Mouse (Mus musculus) kidney, postnatal 14 days (tissue): ENCODE measurements around the gene Atpaf1.

ENCODE experiments used
- DNase-seq: peaks from one replicate; pipeline ENCODE4 v3.0.0; 2022; ENCODE audit warnings: mixed read lengths

Atpaf1 gene

GRCm38 (mm10) chr4:115784769-115785510, at the start of gene Atpaf1:
Atpaf1 (plus strand) TSS chr4:115784812.
- peak; percentile 78 for DNase-seq

- no peak for DNase-seq
These were observed 49.7 kb upstream of the Atpaf1 start for GRCm38 (mm10) chr4:115734867-115735266.

- peak; percentile 99 for DNase-seq
These were observed 47.0 kb upstream of the Atpaf1 start, which contains the start of gene Efcab14 for GRCm38 (mm10) chr4:115737551-115738041. Efcab14 (plus strand) TSS chr4:115737744.

- DNase-seq, result no peak
These were observed 46.1 kb upstream of the Atpaf1 start for GRCm38 (mm10) chr4:115738481-115738985.

- DNase-seq, result no peak
These were observed 42.0 kb upstream of the Atpaf1 start for GRCm38 (mm10) chr4:115742658-115743057.

GRCm38 (mm10) chr4:115743096-115743495, 41.5 kb upstream of the Atpaf1 start:
- no peak for DNase-seq

- DNase-seq, result no peak
These were observed 36.4 kb upstream of the Atpaf1 start for GRCm38 (mm10) chr4:115748181-115748580.

GRCm38 (mm10) chr4:115749336-115749735, 35.3 kb upstream of the Atpaf1 start:
- DNase-seq, result no peak

GRCm38 (mm10) chr4:115754101-115754500, 30.5 kb upstream of the Atpaf1 start:
- DNase-seq, result no peak

- DNase-seq, result no peak
These were observed 29.8 kb upstream of the Atpaf1 start for GRCm38 (mm10) chr4:115754851-115755250.

GRCm38 (mm10) chr4:115761206-115761605, 23.4 kb upstream of the Atpaf1 start:
- peak; percentile 67 for DNase-seq

- DNase-seq, result no peak
These were observed 20.0 kb upstream of the Atpaf1 start for GRCm38 (mm10) chr4:115764581-115764980.

GRCm38 (mm10) chr4:115767647-115768467, 16.8 kb upstream of the Atpaf1 start:
- DNase-seq, result peak; percentile 6

- no peak for DNase-seq
These were observed 9.6 kb upstream of the Atpaf1 start for GRCm38 (mm10) chr4:115775056-115775455.

GRCm38 (mm10) chr4:115777627-115778026, 7.0 kb upstream of the Atpaf1 start:
- DNase-seq, result no peak

GRCm38 (mm10) chr4:115780269-115780668, 4.3 kb upstream of the Atpaf1 start:
- no peak for DNase-seq

- no peak for DNase-seq
These were observed 3.7 kb upstream of the Atpaf1 start, which contains the start of gene Tex38 for GRCm38 (mm10) chr4:115780918-115781317. Tex38 (minus strand) TSS chr4:115781018.

GRCm38 (mm10) chr4:115782026-115782805, 2.4 kb upstream of the Atpaf1 start:
- no peak for DNase-seq

- DNase-seq, result no peak
These were observed 961 bp downstream of the Atpaf1 start for GRCm38 (mm10) chr4:115785511-115786034.

GRCm38 (mm10) chr4:115790864-115791263, 6.3 kb downstream of the Atpaf1 start:
- no peak for DNase-seq

GRCm38 (mm10) chr4:115795360-115795759, 10.7 kb downstream of the Atpaf1 start:
- DNase-seq, result no peak

- no peak for DNase-seq
These were observed 15.4 kb downstream of the Atpaf1 start for GRCm38 (mm10) chr4:115799981-115800380.
